Mouse (Mus musculus) E14TG2a.4 (cell line): ENCODE measurements around the gene Prex1.

Experiments used
- CTCF ChIP-seq: conservative IDR thresholded peaks from 2 replicates; pipeline ENCODE4 v1.5.1; 2014; ENCODE audit warnings: low read length
- POU5F1 ChIP-seq: IDR thresholded peaks from 2 replicates; pipeline ENCODE4 v1.6.1; 2014; ENCODE audit warnings: low read length, borderline replicate concordance

DNA sequence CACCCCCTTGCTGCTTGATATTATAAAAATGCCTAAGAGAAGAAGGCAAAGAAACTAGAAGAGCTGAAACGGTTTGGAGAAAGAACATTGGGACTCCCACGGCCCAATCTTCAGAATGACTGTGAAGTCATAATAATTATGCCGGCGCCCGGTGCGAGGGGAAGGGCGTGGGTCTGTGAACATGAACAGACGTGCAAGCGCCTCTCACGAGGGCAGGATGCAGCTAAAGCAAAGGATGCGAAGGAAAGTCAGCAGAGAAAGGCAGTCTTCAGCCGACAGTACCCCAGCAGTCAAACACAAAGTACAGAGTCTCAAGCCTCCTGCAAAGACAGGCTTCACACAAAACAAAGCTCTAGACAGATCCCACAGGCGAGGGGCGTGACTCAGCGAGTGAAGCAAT is 49.1 kb downstream of the Prex1 start:
- TF ChIP-seq CTCF: no peak
- TF ChIP-seq POU5F1: no peak
